Mouse (Mus musculus): ENCODE data around the gene Cwc27. TPM values are rescaled to one million over a fixed set of nuclear protein-coding genes. Genes with fewer than 3 reads are reported as not detected.

The Cwc27 gene
- polyA plus RNA-seq, 1 experiment from 2014 or later = 29.2 TPM

DNA sequence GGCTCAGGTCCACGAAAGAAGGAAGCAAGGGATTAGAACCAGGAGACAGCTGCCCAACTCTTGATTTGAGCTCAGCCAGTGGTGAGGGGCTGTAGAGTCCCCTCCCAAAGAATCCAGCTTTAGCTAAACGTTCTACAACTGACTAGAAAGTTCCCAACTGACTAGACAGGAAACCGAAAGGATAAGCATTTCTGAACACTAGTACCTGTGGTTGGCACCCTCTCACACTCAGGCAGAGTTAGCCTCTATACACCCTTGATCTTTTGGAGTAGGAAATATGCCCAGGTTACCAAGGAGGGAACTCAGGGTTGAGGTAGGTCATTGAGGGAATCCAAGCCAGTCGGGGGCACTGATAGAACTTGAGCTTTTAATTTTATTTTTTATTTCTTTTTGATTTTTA is 199.7 kb downstream of the Cwc27 start:
- WGBS = 91% methylated on average over 4 of the region's 4 CpGs
- H3K4me2 ChIP-seq (replicated peaks) = no peak overlapping the region

DNA sequence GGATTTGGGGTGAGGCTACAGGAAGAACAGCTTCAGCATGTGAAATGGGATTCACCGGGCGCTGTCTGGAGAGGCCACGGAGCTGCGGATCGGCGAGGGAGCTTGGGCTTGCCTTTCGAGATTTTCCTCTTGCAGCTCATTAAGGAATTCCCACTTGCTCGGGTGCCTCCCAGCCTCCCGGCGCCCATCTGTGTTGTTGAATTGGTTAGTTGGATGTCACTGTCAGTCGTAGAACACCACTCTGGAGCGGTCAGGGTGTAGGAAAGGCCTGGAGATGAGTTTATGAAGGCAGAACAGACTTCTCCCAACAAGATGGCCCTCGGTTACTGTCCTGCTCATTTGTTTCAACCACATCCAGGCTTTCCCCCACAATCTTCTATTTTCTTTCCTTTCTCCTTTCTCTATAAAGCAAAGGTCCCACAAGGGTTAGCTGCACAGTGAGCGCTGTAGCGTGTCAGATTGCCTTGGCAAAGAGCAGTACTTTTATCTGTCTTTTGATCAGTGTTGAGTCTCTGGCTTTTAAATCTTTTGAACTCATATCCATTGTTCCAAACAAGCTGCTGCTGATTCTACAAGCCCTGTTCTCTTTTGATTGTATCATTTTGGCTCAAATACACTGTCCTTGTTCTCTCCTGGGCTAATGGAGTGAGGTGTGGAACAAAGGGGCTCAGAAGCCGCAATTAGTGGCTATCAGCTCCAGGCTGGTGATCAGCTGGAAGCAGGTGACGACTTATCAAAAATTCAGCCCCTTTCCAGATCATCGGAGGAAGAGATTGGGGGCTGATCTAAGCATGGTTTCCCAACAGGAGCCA is 200.7 kb downstream of the Cwc27 start:
- Histone ChIP-seq H3K9ac (replicated peaks) (no peak overlapping the region), H3K9me3 (no peaks in the 10 kb centered on the region), H3K27ac (replicated peaks) (no peak overlapping the region; the same call in 1 of the 2 replicates), H3K27me3 (no peaks in the 10 kb centered on the region), H3K4me2 (replicated peaks) (no peak overlapping the region), H3K4me3 (no peak overlapping the region), H3K4me1 (no peaks in the 10 kb centered on the region), H3K36me3 (no peaks in the 10 kb centered on the region)
- 54% methylated on average over 18 of the region's 18 CpGs for WGBS
- peak; percentile 69 for ATAC-seq (replicated peaks)

More for the DNA sequence above, 199.7 kb downstream of the Cwc27 start:
- Histone ChIP-seq H3K36me3 (no peaks in the 10 kb centered on the region), H3K9me3 (no peaks in the 10 kb centered on the region), H3K4me3 (no peak overlapping the region), H3K27ac (replicated peaks) (no peak overlapping the region), H3K27me3 (no peaks in the 10 kb centered on the region), H3K9ac (replicated peaks) (no peak overlapping the region), H3K4me1 (no peaks in the 10 kb centered on the region)
- ATAC-seq (replicated peaks) = no peak

DNA sequence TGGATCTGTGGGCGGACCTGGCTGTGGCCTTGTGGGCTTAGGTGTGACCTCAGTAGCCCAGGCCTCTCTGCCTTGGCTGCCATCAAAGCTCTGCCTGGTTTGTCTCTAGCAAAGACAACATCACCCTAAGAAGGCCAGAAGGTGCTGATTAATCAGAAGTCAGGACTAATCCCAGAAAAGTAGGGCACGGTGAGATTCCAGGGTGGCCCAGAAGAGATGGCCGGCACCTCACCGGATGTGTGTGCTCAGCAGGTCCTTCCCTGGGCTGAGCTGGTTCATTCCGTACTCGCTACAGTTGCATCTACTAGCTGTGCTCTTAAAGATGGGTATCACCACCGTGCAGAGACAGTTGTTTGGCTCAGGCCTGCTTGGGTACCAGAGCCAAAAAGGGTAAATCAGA is 201.8 kb downstream of the Cwc27 start:
- Histone ChIP-seq H3K4me1 (no peaks in the 10 kb centered on the region), H3K36me3 (no peaks in the 10 kb centered on the region), H3K27ac (replicated peaks) (no peak overlapping the region), H3K4me3 (no peak overlapping the region), H3K9ac (replicated peaks) (no peak overlapping the region), H3K27me3 (no peaks in the 10 kb centered on the region), H3K4me2 (replicated peaks) (no peak overlapping the region), H3K9me3 (no peaks in the 10 kb centered on the region)
- 94% methylated on average over 7 of the region's 7 CpGs for WGBS
- no peak for ATAC-seq (replicated peaks)

DNA sequence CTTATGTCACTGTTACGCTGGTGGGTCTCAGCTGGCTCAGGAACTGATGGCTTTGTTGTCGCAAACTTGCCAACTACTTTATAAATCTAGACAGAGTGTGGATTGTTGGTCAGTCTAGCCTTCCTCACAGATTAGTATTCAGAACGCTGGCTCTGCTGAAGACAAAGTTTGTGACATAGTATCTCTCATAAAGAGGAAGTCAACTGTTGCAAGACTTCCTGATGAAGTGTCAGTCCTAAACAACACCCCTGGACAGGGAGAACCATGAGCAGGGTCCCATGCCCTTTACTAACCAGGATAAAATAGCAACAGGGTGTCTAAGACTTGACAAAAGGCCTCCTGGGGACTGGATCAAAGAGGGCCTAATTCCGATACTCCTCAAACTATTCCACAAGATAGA is 205.6 kb downstream of the Cwc27 start:
- no peak for ATAC-seq (replicated peaks)
- Histone ChIP-seq H3K27ac (replicated peaks) (no peak overlapping the region), H3K4me3 (no peak overlapping the region), H3K9ac (replicated peaks) (no peak overlapping the region), H3K27me3 (no peaks in the 10 kb centered on the region), H3K4me1 (no peaks in the 10 kb centered on the region), H3K36me3 (no peaks in the 10 kb centered on the region), H3K4me2 (replicated peaks) (no peak overlapping the region), H3K9me3 (no peaks in the 10 kb centered on the region)
- WGBS = 89% methylated on average over 4 of the region's 4 CpGs

DNA sequence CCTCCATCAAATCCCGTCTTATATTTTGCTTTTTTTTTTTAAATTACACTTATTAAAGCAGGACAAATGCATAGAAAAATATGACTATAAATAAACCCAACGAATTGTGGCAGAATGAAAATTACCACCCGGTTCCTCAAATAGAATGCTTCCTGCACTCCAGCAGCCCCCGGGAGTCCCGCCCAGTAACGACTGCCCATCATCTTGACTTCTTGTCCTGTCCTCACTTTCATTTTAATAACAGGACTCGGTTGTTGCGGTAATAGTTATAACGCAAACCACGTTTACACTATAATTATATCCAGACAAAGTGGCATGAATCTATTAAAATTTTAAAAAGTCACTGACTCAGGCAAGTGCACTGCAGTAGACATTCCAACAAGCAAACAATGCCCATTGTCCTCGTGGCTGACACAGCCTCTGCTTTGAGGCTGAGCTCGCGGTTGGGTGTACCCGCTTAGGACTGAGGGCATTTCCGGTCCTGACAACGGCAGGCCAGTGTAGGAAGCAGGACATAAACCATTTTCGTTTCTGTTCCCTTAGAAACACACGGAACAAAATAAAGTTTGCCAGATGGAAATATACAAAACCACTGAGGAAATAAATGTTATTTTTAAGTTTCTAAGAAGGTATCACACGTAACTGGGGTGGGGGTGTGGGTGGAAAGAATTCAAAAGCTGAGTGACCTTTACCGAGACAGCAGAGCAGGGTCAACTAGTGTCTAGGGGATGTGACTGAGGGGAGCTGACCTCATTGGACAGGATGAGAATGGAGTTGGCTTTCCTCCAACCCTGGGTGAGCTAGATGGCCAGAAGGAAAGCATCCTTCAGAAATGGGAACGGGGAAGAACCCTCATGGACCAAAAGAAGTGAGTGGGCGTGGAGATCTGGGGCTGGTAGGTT is 206.5 kb downstream of the Cwc27 start:
- WGBS = 88% methylated on average over 22 of the region's 22 CpGs
- ATAC-seq (replicated peaks) = no peak

DNA sequence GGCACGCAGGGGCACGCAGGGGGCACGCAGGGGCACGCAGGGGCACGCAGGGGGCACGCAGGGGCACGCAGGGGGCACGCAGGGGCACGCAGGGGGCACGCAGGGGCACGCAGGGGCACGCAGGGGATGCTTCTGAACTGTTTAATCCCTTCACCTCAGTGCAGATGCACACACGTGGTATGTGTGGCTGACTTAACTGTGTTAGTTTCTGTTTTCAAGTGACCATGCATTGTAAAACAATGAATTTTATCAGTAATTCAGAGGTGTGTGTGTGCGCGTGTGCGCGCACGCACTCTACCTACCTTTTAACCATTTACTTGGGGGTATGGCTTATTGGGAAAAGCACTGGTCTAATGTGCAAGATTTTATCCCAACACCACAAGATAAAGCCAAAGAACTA is 208.4 kb downstream of the Cwc27 start:
- 94% methylated on average over 18 of the region's 18 CpGs for WGBS
- Histone ChIP-seq H3K9me3 (no peaks in the 10 kb centered on the region), H3K4me2 (replicated peaks) (no peak overlapping the region), H3K27ac (replicated peaks) (no peak overlapping the region), H3K4me1 (no peaks in the 10 kb centered on the region), H3K27me3 (no peaks in the 10 kb centered on the region), H3K36me3 (no peaks in the 10 kb centered on the region), H3K9ac (replicated peaks) (no peak overlapping the region), H3K4me3 (no peak overlapping the region)
- ATAC-seq (replicated peaks) = no peak

More for the DNA sequence above, 206.5 kb downstream of the Cwc27 start:
- Histone ChIP-seq H3K9me3 (no peaks in the 10 kb centered on the region), H3K36me3 (no peaks in the 10 kb centered on the region), H3K27ac (replicated peaks) (no peak overlapping the region), H3K9ac (replicated peaks) (no peak overlapping the region), H3K4me2 (replicated peaks) (no peak overlapping the region), H3K27me3 (no peaks in the 10 kb centered on the region), H3K4me3 (no peak overlapping the region), H3K4me1 (no peaks in the 10 kb centered on the region)

DNA sequence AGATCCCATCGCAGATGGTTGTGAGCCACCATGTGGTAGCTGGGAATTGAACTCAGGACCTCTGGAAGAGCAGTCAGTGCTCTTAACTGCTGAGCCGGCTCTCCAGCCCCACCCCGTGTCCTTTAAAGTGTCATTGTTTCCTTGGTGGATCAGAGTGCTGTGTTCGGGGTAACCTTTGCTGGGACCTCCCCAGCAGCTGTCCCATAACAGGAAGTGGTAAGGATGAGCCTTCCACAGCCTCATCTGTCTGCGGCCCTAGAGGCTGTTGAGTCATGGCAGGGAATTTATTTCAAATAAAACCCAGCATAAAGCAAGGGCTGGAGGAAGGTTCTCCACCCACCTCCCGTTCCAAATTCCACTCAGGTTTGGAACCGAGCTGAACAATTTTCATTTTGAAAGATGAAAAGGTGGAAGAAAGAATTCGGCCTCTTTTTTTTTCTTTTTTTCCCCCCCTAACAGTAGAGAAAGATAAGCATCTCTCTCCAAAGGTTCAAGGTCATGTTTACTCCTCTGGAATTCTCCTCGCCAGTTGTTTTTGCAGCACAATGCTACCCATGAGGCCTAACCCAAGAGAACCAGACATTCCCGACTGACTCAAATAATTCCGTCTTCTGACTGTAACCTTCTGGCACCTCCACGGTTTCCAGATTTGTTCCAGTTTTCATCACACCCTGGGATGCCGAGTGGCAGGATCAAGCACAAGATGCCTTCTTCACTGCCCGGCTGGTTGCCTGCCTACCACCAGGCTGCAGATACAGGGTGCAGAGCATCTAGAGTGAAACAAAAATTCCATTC is 210.0 kb downstream of the Cwc27 start:
- H3K9me3 ChIP-seq = no peaks in the 10 kb centered on the region
- WGBS = 85% methylated on average over 14 of the region's 14 CpGs

DNA sequence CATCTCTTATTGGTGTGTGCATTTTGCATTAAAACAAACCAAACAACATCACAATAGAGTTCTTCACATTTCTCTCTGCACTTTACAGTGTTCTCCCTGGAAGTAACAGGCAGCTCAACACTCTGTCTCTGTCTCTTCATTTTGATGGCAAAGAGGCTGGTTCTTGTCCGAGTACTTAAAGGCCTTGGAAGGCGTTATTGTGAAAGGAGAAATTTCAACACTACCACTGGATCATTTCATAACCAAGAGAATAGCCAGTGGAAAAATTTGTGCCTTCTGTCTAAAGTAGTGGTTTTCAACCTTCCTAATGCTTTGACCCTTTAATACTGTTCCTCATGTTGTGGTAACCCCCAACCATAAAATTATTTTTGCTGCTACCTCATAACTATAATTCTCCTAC is 211.8 kb downstream of the Cwc27 start:
- ATAC-seq (replicated peaks) = no peak
- no peak overlapping the region for H3K4me3 ChIP-seq
- H3K4me2 ChIP-seq (replicated peaks) = no peak overlapping the region
- H3K36me3 ChIP-seq = no peaks in the 10 kb centered on the region
- no peaks in the 10 kb centered on the region for H3K9me3 ChIP-seq
- no peaks in the 10 kb centered on the region for H3K27me3 ChIP-seq
- no peak overlapping the region for H3K27ac ChIP-seq (replicated peaks)
- H3K9ac ChIP-seq (replicated peaks) = no peak overlapping the region
- H3K4me1 ChIP-seq = no peaks in the 10 kb centered on the region
- 93% methylated on average over 2 of the region's 2 CpGs for WGBS

More for the DNA sequence above, 210.0 kb downstream of the Cwc27 start:
- no peak overlapping the region for H3K9ac ChIP-seq (replicated peaks)
- H3K27me3 ChIP-seq = no peaks in the 10 kb centered on the region
- no peak for ATAC-seq (replicated peaks)
- no peak overlapping the region for H3K4me3 ChIP-seq
- no peak overlapping the region for H3K27ac ChIP-seq (replicated peaks)
- no peak overlapping the region for H3K4me2 ChIP-seq (replicated peaks)
- H3K4me1 ChIP-seq = no peaks in the 10 kb centered on the region
- H3K36me3 ChIP-seq = no peaks in the 10 kb centered on the region

DNA sequence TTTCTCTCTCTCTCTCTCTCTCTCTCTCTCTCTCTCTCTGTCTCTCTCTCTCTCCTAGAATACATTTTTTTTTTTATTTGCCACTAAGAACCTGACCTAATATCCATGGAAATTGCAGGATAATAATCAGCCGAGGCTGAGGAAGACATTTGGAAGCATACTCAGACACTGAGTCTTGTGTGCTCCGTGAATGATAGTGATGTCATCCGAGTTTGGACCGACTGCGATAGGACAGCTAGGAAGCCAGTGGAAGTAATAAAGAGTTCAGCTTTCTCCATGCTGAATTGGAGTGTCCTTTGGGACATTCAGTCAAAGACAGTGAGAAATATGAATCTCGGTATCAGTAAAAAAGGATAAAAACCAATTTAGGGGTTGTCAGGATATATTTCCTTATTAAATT is 214.7 kb downstream of the Cwc27 start:
- Histone ChIP-seq H3K4me2 (replicated peaks) (no peak overlapping the region), H3K9me3 (no peaks in the 10 kb centered on the region), H3K27ac (replicated peaks) (no peak overlapping the region), H3K9ac (replicated peaks) (no peak overlapping the region), H3K4me3 (no peak overlapping the region), H3K36me3 (no peaks in the 10 kb centered on the region), H3K27me3 (no peaks in the 10 kb centered on the region), H3K4me1 (no peaks in the 10 kb centered on the region)
- ATAC-seq (replicated peaks) = no peak
- WGBS = 87% methylated on average over 6 of the region's 6 CpGs

DNA sequence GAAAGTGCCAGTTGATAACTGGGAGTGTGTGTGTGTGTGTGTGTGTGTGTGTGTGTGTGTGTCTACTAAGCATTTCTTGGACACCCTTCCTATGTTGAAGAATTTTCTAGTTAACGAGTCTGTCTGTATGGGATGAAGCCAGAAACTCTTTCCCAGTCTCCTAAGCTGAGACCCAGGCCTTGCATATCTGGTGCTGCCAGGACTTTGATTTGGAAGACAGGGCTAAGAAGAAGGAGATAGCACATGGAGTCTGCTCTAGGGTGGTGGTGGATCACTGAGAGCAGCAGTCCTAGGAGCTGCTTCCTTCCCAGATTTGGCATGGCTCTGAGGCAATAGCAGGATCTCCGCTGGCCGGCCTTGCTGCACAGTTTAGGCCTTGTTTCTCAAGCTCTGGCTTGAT is 215.2 kb downstream of the Cwc27 start:
- no peaks in the 10 kb centered on the region for H3K9me3 ChIP-seq
- no peaks in the 10 kb centered on the region for H3K36me3 ChIP-seq
- H3K4me3 ChIP-seq = no peak overlapping the region
- WGBS = 75% methylated on average over 3 of the region's 3 CpGs
- peak; percentile 69 for ATAC-seq (replicated peaks)
- H3K4me1 ChIP-seq = no peaks in the 10 kb centered on the region
- no peak overlapping the region for H3K9ac ChIP-seq (replicated peaks)
- no peaks in the 10 kb centered on the region for H3K27me3 ChIP-seq
- no peak overlapping the region for H3K4me2 ChIP-seq (replicated peaks)
- no peak overlapping the region for H3K27ac ChIP-seq (replicated peaks)

DNA sequence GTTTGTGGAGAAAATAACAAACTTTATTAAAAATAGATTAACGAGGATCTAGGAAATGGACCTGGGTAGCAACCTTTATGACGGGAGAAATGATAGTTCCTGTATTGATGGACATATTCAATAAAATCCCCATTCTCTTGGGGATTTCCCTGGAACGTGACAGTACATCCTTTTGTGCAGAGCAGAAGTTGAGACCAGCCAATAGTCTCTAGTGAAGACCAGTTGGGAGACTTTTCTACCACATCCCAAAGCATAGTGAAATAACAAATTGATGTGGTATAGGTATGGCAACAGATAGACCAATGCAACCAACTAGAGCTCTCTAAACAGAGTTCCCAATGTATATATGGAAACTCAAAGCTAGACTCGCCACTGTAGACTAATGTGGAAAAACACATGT is 220.7 kb downstream of the Cwc27 start:
- no peaks in the 10 kb centered on the region for H3K9me3 ChIP-seq
- no peak overlapping the region for H3K27ac ChIP-seq (replicated peaks)
- no peaks in the 10 kb centered on the region for H3K4me1 ChIP-seq
- no peaks in the 10 kb centered on the region for H3K27me3 ChIP-seq
- H3K9ac ChIP-seq (replicated peaks) = no peak overlapping the region
- H3K4me3 ChIP-seq = no peak overlapping the region
- ATAC-seq (replicated peaks) = no peak
- 93% methylated on average over 4 of the region's 4 CpGs for WGBS
- H3K4me2 ChIP-seq (replicated peaks) = no peak overlapping the region
- no peaks in the 10 kb centered on the region for H3K36me3 ChIP-seq
